Mouse (Mus musculus): ENCODE measurements around the gene Ebpl. TPM values are rescaled to one million over a fixed set of nuclear protein-coding genes. Genes with fewer than 3 reads are reported as not detected.
A peak's percentile ranks its signal among the peaks of the same experiment; 100 is the strongest.

The Ebpl gene
- total RNA-seq (2014; rRNA removed): 2.7 and 3.4 TPM in 2 replicates
- polyA plus RNA-seq (2015; fragmentation: Nextera tagmentation; extraction: Ambion mirVana): 9.3 and 9.7 TPM in 2 replicates

DNA sequence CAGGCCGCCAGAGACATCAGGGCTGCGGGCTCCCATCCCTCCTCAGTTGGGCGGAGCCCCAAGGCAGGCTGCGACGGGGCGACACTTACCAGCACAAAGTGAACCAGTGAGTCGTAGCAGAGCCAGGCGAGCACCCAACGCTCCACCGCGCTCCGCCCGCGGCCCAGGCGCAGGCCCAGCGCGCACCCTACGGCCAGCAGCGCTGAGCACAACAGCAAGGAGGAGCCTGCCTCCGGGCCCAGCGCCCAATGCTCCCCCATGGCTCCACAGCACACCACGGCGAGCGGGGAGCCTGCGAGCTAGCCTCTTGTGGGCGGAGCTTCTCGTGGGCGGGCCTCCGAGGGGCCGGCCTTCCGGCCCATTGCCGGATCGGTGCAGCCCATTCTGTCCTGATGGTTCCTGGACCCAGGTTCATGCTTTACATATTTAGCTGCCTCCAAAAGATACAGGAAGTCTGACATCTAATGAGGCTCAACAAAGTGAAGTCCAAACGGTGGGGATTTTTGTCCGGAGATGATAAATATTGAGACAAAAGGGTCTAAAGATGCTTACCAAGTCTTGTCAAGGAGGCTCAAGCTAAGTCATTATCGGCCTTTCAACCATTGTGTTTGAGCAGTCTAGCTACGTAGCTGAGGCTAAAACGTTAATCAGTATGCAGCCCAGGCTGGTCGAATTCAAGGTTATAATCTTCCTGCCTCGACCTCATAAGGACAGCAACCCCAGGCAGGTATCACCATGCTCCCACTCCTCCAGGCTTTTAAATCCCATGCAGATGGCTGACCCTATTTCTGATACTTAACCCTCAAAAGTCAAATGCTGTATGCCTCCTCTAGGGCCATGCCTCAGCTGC lies at the start of gene Ebpl:
Gene Ebpl (minus strand): TSS at position 309 of the 850 bp plus-strand sequence.
- TF ChIP-seq CTCF (IDR thresholded peaks at IDR 0.05; ENCODE audit: low read depth): 0 out of 2 replicates have a peak, but pooled peaks have one; percentile 34
- ATAC-seq (peak; percentile 96), DNase-seq (peak; percentile 90)
- H3K9me3 ChIP-seq (ENCODE audit: low read length): no peaks in the 10 kb centered on the region
- H3K4me1 ChIP-seq (ENCODE audit: insufficient read depth): 0 out of 2 replicates have a peak, but pooled peaks cover 4% of the 10 kb centered on the region
- 2% methylated on average over 40 of the region's 40 CpGs for whole genome bisulfite sequencing
- peak within 1 kb of the TSS; percentile 60 for H3K4me2 ChIP-seq (ENCODE audit: low read depth)
- peak within 1 kb of the TSS; percentile 50 for H3K4me3 ChIP-seq (ENCODE audit: low read depth, low read length)
- no peaks in the 10 kb centered on the region for H3K27me3 ChIP-seq (ENCODE audit: insufficient read depth, low read length)
- peak within 1 kb of the TSS; percentile 65 for H3K9ac ChIP-seq
- no peaks in the 10 kb centered on the region for H3K36me3 ChIP-seq (ENCODE audit: insufficient read depth)
- peak within 1 kb of the TSS; percentile 82 for H3K27ac ChIP-seq (ENCODE audit: low read depth, low read length)

DNA sequence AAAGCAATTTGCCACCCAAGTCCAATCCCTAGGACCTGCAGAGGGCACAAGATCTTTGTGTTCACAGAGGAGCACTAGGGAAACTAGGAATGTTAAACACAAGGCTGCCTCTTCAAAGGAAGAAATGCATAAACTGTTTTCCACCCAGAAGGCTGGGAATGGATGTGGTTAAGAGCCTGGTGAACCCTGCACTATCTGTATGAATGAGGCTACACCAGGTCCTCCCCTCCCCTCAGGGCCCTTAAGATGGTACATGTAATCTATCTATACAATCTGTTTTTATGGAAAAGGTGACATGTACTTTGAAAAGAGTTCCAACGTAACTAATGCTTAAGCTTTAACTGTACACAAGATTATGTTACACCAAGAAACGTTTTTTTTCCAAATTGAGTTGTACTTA lies 49.8 kb upstream of the Ebpl start:
- Histone ChIP-seq H3K4me3 (ENCODE audit: low read depth, low read length) (no peak overlapping the region), H3K27ac (ENCODE audit: low read depth, low read length) (no peak overlapping the region), H3K9ac (no peak overlapping the region), H3K4me2 (ENCODE audit: low read depth) (no peak overlapping the region), H3K9me3 (ENCODE audit: low read length) (no peaks in the 10 kb centered on the region), H3K36me3 (ENCODE audit: insufficient read depth) (no peaks in the 10 kb centered on the region), H3K4me1 (ENCODE audit: insufficient read depth) (peaks cover 4% of the 10 kb centered on the region; the same call in 1 of the 2 replicates), H3K27me3 (ENCODE audit: insufficient read depth, low read length) (no peaks in the 10 kb centered on the region)
- WGBS: 77% methylated on average over 2 of the region's 2 CpGs
- no peak for TF ChIP-seq CTCF (IDR thresholded peaks at IDR 0.05; ENCODE audit: low read depth)
- DNase-seq (no peak), ATAC-seq (no peak)

DNA sequence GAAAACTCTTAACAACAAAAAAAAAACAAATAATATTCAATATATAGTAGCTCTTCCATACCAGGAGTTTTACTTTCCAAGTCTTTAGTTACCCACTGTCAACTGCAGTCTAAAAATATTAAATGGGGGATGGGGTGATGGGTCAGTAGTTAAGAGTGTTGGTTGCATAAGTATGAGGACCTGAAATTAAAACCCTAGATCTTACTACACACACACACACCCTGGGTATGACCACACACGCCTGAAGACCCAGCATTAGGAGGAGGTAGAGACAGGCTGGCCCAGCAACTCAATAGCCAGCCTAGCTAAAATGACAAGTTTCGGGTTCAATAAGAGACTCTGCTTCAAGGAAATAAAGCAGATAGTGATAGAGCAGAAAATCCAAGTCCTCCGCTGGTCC lies 46.8 kb upstream of the Ebpl start:
- Histone ChIP-seq H3K4me1 (ENCODE audit: insufficient read depth) (no peaks in the 10 kb centered on the region), H3K9ac (no peak overlapping the region), H3K27ac (ENCODE audit: low read depth, low read length) (no peak overlapping the region), H3K9me3 (ENCODE audit: low read length) (no peaks in the 10 kb centered on the region), H3K36me3 (ENCODE audit: insufficient read depth) (peaks cover under 1% of the 10 kb centered on the region; the same call in 1 of the 2 replicates), H3K27me3 (ENCODE audit: insufficient read depth, low read length) (no peaks in the 10 kb centered on the region), H3K4me3 (ENCODE audit: low read depth, low read length) (no peak overlapping the region), H3K4me2 (ENCODE audit: low read depth) (no peak overlapping the region)
- DNase-seq: no peak
- TF ChIP-seq CTCF (IDR thresholded peaks at IDR 0.05; ENCODE audit: low read depth): no peak
- 94% methylated on average over 3 of the region's 3 CpGs for WGBS
- ATAC-seq: no peak

DNA sequence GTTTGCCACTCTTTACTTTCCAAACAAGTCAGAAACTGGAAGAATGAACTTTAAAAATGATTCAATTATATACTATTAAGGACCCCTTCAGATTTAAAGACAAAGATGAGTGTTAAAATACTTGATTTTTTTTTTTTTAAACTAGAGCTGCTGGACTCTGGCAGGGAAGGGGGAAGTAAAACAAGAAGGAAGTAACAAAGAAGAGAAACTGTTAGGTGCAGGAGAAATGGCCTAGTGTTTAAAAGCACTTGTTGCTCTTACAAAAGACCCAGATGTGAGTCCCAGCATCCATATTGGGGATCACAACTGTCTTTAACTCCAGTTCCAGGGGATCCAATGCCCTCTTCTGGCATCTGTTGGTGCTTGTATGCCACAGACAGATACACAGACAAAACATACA lies 45.5 kb upstream of the Ebpl start:
- H3K27me3 ChIP-seq (ENCODE audit: insufficient read depth, low read length): no peaks in the 10 kb centered on the region
- DNase-seq (no peak), ATAC-seq (no peak)
- no peak overlapping the region for H3K27ac ChIP-seq (ENCODE audit: low read depth, low read length)
- no peak overlapping the region for H3K4me3 ChIP-seq (ENCODE audit: low read depth, low read length)
- H3K36me3 ChIP-seq (ENCODE audit: insufficient read depth): peaks cover 5% of the 10 kb centered on the region; the same call in 1 of the 2 replicates
- H3K9me3 ChIP-seq (ENCODE audit: low read length): no peaks in the 10 kb centered on the region
- no peaks in the 10 kb centered on the region for H3K4me1 ChIP-seq (ENCODE audit: insufficient read depth)
- no peak for TF ChIP-seq CTCF (IDR thresholded peaks at IDR 0.05; ENCODE audit: low read depth)
- H3K4me2 ChIP-seq (ENCODE audit: low read depth): no peak overlapping the region
- no peak overlapping the region for H3K9ac ChIP-seq

DNA sequence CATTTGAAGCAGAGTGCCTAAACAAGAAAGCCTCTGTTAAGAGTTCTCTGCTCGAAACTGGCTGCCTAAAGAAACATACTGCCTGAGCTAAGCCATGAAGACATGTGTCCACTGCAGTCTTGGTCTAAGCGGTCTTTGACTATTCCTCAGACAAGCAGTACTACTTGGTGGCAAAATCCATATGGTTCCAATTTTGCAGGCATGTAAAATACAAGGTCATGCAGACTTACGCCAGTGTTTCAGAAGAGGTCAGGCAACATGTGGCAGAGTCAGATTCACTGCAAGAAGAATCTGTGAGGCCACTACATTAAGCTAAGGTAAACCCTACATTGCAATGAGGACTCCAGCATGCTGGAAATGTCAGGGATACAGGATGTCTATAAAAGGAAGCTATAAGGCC lies 44.7 kb upstream of the Ebpl start:
- Histone ChIP-seq H3K4me2 (ENCODE audit: low read depth) (no peak overlapping the region), H3K9ac (no peak overlapping the region), H3K27me3 (ENCODE audit: insufficient read depth, low read length) (no peaks in the 10 kb centered on the region), H3K36me3 (ENCODE audit: insufficient read depth) (peaks cover 11% of the 10 kb centered on the region), H3K4me3 (ENCODE audit: low read depth, low read length) (no peak overlapping the region), H3K9me3 (ENCODE audit: low read length) (no peaks in the 10 kb centered on the region), H3K4me1 (ENCODE audit: insufficient read depth) (no peaks in the 10 kb centered on the region), H3K27ac (ENCODE audit: low read depth, low read length) (no peak overlapping the region)
- 94% methylated on average over 3 of the region's 3 CpGs for WGBS
- ATAC-seq: no peak
- no peak for DNase-seq
- no peak for TF ChIP-seq CTCF (IDR thresholded peaks at IDR 0.05; ENCODE audit: low read depth)

DNA sequence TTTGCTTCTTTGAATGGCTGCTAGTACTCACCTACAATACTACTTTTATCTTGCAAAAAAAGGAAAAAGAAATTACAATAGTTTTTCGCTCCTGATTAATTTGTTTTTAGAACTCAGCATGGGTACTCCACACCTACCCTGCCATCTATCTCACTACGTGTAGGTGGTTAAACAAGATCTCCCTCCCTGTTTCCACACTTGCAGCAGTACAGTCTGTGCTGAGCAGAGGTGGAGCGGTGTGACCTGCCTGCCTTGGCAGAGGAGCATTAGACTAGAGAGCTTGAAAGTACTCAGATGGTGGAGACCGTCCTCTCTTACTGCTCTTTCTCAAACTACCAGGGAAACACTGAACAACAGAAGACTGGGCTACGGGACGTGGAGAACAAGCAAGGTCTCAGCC lies 34.5 kb upstream of the Ebpl start:
- peaks cover 29% of the 10 kb centered on the region for H3K36me3 ChIP-seq (ENCODE audit: insufficient read depth)
- no peak overlapping the region for H3K4me2 ChIP-seq (ENCODE audit: low read depth)
- no peaks in the 10 kb centered on the region for H3K9me3 ChIP-seq (ENCODE audit: low read length)
- H3K4me3 ChIP-seq (ENCODE audit: low read depth, low read length): no peak overlapping the region
- H3K27ac ChIP-seq (ENCODE audit: low read depth, low read length): no peak overlapping the region
- DNase-seq (no peak), ATAC-seq (no peak)
- WGBS: 77% methylated on average over 6 of the region's 6 CpGs
- no peak overlapping the region for H3K9ac ChIP-seq
- H3K27me3 ChIP-seq (ENCODE audit: insufficient read depth, low read length): no peaks in the 10 kb centered on the region
- H3K4me1 ChIP-seq (ENCODE audit: insufficient read depth): no peaks in the 10 kb centered on the region
- no peak for TF ChIP-seq CTCF (IDR thresholded peaks at IDR 0.05; ENCODE audit: low read depth)

DNA sequence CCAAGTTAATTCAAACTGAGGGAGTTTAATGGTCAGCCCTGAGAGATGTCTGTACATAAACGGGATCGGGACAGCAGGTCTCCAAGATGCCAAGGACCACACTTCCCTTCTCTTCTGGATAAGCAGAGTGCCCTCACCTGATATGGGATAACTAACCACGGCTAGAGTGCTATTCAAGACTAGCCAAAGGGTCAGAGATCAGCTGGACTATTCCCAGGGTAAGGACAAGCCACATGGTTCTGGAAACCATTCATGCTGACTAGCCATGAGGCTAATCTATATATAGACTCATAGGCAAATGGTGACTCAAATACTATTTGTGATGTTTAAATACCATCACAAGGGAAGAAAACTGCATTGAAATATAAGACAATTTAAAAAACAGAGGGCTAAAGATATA lies 30.3 kb upstream of the Ebpl start:
- H3K27ac ChIP-seq (ENCODE audit: low read depth, low read length): no peak overlapping the region
- WGBS: 84% methylated on average over 3 of the region's 3 CpGs
- H3K27me3 ChIP-seq (ENCODE audit: insufficient read depth, low read length): no peaks in the 10 kb centered on the region
- no peaks in the 10 kb centered on the region for H3K4me1 ChIP-seq (ENCODE audit: insufficient read depth)
- no peak overlapping the region for H3K4me3 ChIP-seq (ENCODE audit: low read depth, low read length)
- no peak overlapping the region for H3K4me2 ChIP-seq (ENCODE audit: low read depth)
- no peak overlapping the region for H3K9ac ChIP-seq
- H3K9me3 ChIP-seq (ENCODE audit: low read length): no peaks in the 10 kb centered on the region
- DNase-seq (no peak), ATAC-seq (no peak)
- TF ChIP-seq CTCF (IDR thresholded peaks at IDR 0.05; ENCODE audit: low read depth): no peak
- H3K36me3 ChIP-seq (ENCODE audit: insufficient read depth): peaks cover 14% of the 10 kb centered on the region

All from forebrain, postnatal 0 days (tissue).